Mouse (Mus musculus) cerebellum, adult (tissue): ENCODE measurements at regions not wholly inside any gene's neighbourhood (a gene's known extent, or its start where the extent isn't known, plus 50 kb on each side); places are given as distances from the start of the nearest gene placed in this dataset.

ENCODE experiments used
- ATAC-seq: cut with Nextera tagmentation; 2 replicates; pipeline ENCODE4 v1.9.2; 2017; ENCODE audit warnings: mild to moderate bottlenecking, moderate library complexity, mixed read lengths; ENCODE audit not compliant: insufficient number of reproducible peaks, low FRiP score, low TSS enrichment

DNA sequence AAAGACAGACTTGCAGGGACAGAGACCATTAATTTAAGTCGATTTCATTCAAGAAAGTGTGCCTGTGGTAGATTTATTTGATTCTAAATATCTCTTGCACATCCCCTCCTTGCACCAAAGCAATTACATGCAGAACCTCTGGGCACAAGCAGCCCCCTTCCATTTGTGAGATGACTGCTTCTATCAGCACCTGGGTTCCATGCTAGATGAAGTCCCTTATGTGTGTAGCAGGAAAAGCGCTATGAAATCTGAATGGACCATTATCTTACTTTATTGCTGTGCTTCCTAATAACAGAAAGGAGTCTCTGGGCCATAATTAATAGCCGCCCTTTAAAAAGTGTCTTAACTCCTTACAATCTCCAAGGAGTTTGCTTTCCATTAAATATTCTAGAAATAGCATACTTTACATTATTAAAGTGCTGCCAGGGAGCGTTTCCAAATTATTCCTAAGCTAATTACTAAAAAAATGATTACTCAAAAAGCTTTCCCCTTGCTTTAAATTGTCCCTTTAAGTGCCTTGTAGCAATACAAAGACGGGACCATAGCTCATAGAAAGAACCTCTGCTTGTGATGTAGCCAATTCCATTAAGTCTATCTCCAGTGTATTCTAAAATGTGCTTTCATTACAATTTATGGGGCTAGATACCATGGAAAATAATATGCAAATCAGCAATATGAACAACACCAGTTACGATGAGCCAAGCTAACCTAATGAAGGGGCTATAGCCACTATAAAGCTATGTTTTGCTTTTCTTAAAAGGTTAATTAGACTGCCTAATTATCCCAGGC is 508.1 kb upstream of the Rgma start:
- no peak for ATAC-seq

DNA sequence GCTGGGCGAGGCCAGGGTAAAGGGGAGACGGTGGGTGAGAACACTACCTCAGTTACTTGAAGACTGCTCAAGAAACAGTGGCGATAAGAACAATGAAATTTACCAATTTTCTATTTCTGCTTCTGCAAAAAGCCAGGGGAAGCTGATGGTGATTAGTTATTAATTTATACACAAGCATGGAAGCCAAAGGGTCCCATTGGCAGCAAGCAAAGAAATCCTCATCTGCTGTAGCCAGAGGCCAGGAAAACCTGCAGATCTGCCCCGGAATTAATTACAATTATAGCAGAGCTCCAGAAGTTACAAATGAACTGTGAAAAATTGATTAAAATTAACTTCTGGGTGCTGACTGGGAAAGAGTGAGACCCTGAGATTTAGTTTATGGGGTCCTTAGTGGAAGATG is 506.2 kb upstream of the Rgma start:
- no peak for ATAC-seq

DNA sequence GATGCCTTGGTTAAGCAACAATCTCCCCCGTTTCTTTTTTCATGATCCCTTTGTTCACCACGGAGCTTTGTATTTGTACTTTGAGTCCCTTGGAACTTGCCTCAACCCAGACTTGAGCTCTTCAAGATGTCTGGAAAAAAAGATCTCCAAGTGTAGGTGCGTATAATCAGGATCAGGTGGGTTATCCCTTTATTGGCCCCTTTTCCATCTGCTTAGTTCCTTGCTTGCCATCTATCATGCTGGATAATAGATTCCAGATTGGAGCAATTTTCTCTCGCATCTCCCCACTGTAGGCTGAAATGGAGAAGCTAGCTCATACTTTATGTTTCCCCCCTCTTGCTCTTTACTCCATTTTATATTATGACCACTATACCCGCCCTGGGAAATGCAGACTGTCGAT is 474.5 kb upstream of the Rgma start:
- ATAC-seq: no peak

DNA sequence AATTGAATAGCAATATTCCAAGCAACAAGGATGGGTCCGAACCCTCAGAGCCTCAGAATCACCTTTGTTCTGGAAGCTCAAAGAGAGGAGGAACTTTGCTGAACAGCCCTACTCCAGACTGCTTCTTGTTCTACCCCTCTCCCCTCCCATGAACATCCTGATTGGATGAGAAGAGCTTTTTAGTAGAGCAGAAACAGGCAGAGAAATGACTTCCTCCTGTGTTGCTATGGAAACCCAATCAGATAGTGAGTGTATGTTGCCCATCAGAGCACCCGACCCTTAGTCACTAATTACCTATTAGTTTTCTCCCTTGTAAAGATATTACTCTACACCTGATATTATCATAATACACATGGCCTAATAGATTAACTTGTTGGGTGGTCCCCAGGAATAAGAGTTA is 469.4 kb upstream of the Rgma start:
- no peak for ATAC-seq

DNA sequence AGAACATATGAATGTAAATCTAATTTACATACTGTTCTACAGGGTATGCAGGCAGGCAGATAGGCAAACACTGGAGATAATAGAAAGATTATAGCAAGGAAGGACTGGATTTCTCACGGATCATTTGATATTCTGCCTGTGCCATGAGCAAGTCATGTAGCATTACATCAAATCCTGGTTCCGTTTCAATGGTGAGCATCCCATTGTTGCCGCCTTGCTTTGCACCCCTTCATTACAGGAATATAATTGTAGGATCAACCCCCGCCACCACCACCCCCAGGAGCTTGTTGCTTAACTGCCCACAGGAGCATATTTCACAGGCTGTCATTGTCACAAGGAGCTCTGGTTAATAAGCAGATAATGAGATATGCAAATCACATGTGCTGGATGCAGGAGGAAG is 468.8 kb upstream of the Rgma start:
- ATAC-seq: no peak

DNA sequence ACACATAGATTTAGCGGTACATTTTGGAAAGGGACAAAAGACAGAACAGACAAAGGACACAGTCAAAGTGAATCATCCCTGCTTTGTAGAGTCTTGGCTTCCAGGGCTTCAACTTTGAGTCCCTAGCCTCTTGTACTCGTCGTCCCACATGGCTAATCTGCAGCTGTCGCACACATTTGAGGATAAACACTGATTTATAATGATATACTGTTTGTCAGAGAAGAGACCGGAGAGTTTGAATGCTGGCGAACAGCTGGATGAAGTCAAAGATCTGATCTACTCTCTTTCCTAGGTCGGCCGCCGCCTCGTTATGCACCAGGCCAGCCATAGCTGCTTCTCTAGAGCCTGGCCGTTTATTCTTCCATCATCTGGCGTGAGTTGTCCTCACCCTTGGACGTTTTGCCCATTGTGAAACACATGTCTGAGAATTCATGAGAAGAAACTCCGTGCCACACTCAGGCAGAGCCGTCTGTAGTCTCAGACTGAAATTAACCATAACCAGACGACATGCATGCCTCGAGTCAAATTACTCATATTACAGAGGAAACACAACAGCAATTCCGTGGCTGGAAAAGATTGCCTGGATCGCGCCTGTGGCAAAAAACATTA is 448.4 kb upstream of the Rgma start:
- ATAC-seq: no peak

DNA sequence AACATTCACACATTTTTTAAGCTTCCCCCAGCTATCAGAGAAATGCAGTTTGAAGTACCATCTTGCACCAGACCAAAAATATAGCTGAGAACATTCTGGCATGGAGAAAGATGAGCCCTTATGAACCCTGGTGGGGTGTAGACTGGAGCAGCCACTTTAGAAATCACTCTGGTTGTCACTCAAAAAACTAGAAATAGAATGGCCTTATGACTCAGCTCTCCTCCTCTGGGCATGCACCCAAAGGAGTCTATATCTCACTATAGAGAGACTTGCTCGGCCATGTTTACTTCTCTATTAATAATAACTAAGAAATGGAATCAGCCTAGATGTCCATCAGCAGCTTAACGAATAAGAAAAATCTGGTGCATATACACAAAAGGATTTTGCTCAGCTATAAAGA is 436.5 kb upstream of the Rgma start:
- no peak for ATAC-seq

DNA sequence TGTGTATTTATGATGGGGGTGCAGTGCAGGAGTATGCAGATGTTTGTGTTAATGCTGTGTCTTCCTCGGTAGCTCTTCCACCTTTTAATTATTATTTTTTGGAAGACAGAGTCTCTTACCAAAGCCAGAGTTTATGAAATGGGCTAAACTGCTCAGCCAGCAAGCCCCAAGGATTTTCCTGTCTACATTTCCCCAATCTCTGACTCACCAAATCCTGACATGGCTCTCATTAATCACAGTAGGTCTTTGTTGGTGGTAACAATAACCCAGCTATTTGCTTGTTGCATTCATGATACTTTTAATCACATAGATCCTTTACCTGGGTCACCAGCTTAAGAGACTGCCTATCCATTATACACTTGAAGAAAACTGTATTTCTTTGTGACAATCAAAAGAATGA is 427.8 kb upstream of the Rgma start:
- ATAC-seq: no peak

DNA sequence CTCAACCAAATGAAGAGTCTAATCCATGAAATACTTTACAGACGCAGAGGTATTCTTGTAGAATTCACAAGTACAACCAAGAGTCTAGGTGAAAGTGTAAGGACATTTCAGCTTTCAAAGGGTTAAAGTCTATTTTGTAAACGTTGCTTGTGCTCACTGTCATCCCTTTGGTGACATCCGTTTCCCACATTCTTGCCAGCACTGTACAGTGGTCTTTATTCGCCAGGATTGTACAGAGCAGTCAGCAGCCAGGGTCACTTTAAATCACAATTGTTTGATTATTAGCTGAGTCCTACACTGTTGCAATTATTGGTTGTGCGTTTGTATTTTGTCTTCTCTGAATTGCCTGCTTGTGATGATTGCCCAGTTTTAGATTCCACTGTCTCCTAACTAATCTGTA is 427.3 kb upstream of the Rgma start:
- ATAC-seq: no peak

DNA sequence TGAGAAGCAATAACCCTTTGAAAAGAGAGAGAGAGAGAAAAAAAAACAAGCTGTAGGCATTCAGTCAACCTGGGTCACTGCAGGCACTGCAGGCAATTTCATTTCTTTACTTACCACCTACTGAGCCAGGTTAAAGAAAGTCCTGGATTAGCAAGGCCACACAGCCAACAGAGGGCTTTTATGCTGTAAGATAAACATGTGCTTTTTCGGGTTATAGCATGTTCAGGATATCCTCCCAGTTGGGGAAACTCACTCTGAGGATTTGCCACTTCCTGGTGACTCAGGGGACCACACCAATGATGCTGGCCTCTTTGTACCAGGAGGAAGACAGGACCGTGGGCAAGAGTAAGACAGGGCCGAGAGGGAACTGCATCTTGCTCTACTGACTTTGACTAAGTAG is 426.6 kb upstream of the Rgma start:
- ATAC-seq: no peak

DNA sequence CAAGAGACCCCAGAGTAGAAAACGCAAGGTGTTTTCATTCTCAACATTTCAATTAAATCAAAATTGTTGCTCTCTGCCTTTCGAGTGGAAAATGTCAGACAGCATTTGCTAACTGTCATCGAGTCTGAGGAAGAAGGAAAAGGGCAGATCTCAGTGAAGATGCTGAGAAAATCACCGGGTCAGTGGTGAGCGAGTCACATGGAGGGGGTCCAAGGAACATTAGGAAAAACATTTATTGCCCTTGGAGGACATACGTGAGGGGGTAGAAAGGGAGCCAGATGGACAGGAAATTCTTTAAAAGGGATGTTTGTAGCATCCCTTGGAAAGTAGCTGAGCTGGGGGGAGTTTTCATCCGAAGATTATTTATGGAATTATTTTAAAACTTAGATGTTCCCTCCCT is 425.4 kb upstream of the Rgma start:
- no peak for ATAC-seq

DNA sequence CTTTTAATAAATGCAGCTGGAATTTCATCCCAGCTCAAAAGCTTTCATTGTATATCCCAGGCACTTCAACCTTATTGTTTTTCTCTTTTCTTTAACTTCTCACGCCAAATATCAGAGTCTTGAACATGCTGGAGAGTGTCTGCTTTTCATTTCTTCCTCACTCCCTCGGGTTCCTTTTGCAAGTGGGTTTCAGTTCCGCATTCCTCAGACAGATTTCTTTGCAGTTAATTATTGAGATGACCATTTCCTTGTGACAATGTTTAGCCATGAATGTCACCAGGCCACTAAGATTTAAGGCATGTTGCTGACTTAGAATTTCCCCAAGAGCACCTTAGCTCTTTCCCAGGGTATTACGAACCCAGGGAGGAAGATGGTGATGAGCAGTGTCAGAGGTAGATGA is 417.6 kb upstream of the Rgma start:
- ATAC-seq: no peak

DNA sequence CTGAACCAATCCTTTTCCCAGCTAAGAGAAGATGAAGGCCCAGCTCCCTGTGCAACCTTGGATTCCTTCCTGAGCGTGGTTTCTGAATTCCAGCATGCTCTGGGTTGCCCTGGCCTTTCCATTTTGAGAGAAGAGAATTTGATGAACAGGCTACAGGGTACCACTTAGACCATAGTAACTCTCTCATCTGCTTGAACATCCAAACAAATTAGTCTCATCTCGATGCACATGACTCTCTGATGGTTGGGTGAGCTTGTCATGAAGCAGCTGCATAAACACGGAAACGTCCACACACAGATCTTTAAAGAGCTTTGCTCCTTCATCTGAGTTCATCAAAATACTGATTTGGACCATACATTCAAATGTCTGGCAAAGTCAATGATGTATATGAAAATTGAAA is 414.0 kb upstream of the Rgma start:
- no peak for ATAC-seq

DNA sequence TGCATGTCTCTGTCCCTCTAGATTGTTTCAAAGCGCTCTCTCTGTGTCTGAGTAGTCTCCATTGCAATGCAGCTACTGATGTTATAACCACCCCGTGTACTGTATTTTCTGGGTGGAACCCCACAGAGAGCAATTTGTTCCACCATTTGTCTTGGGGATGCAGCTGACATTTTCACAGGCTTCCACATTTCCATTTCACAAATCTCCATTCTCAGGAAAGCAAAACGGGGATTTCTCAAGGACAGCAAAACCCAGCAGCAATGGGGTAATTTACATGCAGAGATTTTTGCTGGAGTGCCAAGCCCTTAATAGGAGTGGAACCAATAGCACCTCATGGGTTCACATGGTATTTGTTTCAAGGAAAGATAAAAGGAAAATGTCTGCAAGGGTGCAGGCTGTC is 412.5 kb upstream of the Rgma start:
- no peak for ATAC-seq

DNA sequence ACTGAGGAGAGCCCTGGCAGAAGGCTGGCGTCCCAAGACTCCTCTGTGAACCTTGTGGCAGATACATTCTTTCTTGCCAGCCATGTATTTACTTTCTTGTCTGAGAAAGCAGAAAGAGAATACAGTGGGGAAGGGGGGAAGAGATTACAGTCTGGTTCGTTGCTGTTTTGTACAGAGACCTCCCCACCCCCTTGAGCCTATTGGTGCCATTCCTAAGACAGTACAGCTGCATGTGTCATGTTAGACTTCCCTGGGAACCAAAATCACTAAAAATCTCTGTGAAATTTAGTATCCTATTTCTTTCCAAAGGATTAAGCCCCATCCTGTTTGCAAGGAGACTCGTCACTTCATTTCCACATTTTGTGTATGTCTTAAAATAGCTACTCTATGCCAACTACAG is 411.4 kb upstream of the Rgma start:
- no peak for ATAC-seq

DNA sequence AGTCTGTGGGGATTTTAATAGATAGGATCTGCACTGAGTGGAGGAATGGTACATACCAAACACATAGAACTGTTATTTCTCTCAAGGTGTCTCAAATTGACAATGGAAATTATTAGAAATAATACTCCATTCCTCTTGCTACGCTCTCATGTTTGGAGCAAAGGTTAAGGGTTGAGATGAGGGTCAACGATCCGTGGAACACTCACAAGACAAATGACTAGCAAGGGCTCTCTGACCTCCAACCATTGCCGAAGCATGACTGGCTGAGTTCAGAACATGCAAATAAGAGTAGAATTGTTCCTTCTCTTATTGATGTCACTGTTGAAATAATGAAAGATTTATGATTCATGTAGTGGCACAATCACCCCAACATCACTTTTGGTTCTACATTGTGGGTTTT is 407.1 kb upstream of the Rgma start:
- ATAC-seq: no peak

DNA sequence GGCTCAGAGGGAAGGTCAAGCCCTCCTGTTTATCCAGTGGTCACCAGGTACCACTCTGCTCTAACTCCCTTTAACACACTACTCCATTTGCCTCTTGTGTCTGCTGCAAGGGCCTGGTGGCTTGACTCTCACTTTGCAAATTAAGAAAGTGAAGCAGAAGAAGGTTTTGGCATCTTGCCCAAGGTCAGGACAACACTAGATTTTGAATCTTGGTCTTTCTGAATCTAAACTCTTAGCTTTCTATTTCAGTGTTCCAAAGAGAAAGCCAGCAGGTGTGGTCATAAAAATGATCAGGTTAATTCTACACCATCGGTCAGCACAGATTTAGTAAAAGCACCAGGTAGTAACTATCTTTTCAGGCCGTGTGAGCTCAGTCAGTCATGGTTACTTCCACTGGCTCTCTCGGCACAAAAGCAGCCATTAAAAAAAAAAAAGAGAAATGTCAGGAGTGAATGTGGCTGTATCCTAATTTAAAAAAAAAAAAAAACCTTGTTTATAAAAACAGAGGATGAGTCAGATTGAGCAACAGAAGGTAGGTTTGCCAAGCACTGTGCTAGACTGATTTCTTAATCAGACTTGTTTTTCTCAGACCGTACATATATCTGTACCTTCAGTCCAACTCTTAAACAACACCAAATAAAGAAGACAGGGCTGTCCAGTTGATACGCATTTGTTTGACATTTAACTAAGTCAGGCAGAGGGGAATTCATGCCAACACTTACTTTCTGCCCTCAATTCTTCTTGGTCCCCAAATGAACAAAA is 403.6 kb upstream of the Rgma start:
- ATAC-seq: no peak

DNA sequence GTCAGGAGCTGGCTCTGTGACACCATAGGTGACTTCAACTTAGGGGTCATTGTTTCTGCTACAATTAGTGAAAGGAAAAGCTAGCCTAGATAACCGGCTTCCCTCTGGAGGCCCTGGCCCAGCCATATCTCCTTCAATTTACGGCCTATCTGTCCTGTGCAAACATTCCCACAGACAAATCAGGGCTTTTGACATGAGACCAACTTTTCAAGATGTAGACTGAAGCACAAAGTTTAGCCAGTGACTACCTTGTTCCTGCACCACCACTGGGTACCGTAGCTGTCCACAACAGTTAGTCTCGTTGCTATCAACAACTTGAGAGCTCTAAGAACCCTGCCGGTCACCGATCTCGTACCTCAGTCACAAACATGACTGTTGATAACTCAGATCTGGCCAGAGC is 402.9 kb upstream of the Rgma start:
- no peak for ATAC-seq

DNA sequence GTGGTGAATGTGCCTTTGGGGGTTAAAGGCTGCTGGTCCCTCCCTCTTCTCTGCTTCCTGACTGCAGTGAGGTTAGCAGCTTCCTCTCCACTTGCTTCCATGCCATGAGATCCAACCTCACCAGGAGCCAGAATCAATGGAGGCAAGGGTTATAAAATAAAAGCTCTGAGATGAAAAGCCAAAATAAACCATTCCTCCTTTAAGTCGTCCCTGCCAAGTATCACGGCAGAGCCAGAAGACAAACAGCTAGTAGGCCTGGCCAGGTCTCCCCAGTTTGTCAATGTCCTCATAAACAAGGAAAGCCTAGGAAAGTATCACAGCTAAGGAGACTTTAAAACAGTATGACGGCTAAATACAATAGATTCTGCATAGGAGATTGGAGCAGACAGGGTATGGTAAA is 401.5 kb upstream of the Rgma start:
- ATAC-seq: no peak

DNA sequence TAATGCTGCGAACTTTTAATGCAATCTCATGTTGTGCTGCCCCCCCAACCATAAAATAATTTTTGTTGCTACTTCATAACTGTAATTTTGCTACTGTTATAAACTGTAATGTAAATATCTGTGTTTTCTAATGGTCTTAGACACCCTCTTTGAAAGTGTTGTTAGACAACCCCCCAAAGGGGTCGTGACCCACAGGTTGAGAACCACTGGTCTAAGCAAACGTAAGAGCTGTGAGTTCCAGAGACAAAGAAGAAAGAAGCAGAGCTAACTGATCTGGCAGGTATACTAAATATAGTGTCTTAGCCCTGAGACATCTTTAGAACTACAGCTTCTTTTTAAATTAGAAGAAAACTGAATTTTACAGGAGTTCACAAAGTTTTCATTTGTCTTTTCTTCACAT is 400.9 kb upstream of the Rgma start:
- ATAC-seq: no peak

DNA sequence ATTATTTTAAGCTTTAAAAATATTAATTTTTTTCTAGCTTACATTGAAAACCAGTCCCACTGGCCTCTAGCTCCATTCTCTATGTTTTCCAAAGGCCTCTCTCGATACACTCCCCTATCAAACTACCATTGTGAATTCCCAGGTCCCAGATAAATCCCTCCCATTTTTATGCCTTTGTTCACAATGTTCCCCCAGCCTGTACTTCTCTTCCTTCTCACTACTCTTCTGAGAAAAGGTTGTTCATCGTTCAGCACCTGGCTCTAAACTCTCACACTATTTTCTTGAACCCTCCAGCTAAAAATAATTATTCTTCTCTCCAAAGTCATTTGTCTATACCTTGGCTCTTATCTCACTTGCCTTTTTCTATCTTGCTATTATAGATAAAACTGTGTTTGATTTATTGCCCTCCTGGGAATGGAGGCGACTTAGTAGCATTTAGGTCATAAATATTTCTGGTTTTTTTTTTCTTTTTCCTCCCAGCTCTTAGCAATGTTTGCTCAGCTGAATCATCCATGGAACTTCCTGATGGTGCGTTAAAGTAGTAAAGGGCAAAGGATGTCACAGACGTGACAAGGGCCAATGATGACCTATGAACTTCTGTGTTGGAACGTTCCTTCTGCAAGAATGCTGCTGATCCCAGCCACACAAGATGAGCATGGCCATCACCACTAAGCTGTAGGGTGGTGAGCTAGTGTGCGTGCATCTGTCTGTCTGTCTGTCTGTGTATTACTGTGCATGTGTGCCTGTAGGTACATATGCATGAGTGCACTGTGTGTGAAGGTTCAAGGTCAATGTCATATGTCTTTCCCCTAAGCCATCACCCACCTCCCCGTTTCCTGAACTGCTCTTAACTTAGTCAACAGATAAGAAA is 384.5 kb upstream of the Rgma start:
- ATAC-seq: no peak
